Mouse (Mus musculus) MEL (cell line): ENCODE measurements at regions not wholly inside any gene's neighbourhood (a gene's known extent, or its start where the extent isn't known, plus 50 kb on each side); places are given as distances from the start of the nearest gene placed in this dataset.

Source experiments
- CTCF ChIP-seq, 3 experiments: IDR thresholded peaks in 2 of 3; conservative IDR thresholded peaks in 1 of 3; 2 replicates each; pipeline ENCODE4 v1.5.1; 2011 to 2012; ENCODE audit warnings: low read length in 3 of 3, low read depth in 2 of 3, mild to moderate bottlenecking in 2 of 3, improper control_type of control experiment in 1 of 3, inconsistent platforms in 1 of 3, mixed read lengths in 1 of 3, moderate library complexity in 1 of 3; ENCODE audit not compliant: control insufficient read depth in 1 of 3, insufficient read depth in 1 of 3, poor library complexity in 1 of 3, severe bottlenecking in 1 of 3
- EP300 ChIP-seq, 2 experiments: IDR thresholded peaks; 2 replicates each; pipeline ENCODE4 v1.6.1; 2011; ENCODE audit warnings: improper control_type of control experiment in 2 of 2, low read length in 2 of 2, low read depth in 1 of 2, mild to moderate bottlenecking in 1 of 2
- GATA1 ChIP-seq: IDR thresholded peaks from 2 replicates; pipeline ENCODE4 v1.6.1; 2011; ENCODE audit warnings: low read depth, low read length, improper control_type of control experiment
- MAFK ChIP-seq: IDR thresholded peaks from 2 replicates; pipeline ENCODE4 v1.6.1; 2011; ENCODE audit warnings: low read depth, mild to moderate bottlenecking, low read length, improper control_type of control experiment, borderline replicate concordance
- MAZ ChIP-seq: IDR thresholded peaks from 2 replicates; pipeline ENCODE4 v1.6.1; 2012; ENCODE audit warnings: low read depth, mild to moderate bottlenecking, inconsistent platforms, low read length, improper control_type of control experiment
- MXI1 ChIP-seq: IDR thresholded peaks from 2 replicates; pipeline ENCODE4 v1.6.1; 2011; ENCODE audit warnings: mild to moderate bottlenecking, low read depth, low read length, improper control_type of control experiment
- MYB ChIP-seq: IDR thresholded peaks from 2 replicates; pipeline ENCODE4 v1.6.1; 2011; ENCODE audit warnings: mild to moderate bottlenecking, low read depth, low read length, improper control_type of control experiment
- NELFE ChIP-seq: IDR thresholded peaks from 2 replicates; pipeline ENCODE4 v1.6.1; 2011; ENCODE audit warnings: low read depth, low read length, improper control_type of control experiment
- POLR2A ChIP-seq, 2 experiments: IDR thresholded peaks; 2 replicates each; pipeline ENCODE4 v1.6.1; 2011 to 2012; ENCODE audit warnings: low read length in 2 of 2, mild to moderate bottlenecking in 2 of 2, control low read depth in 1 of 2, improper control_type of control experiment in 1 of 2, low read depth in 1 of 2, moderate library complexity in 1 of 2; ENCODE audit not compliant: control insufficient read depth in 1 of 2, insufficient read depth in 1 of 2, poor library complexity in 1 of 2
- POLR2AphosphoS2 ChIP-seq: IDR thresholded peaks from 2 replicates; pipeline ENCODE4 v1.6.1; 2011; ENCODE audit warnings: low read length, improper control_type of control experiment
- POLR2AphosphoS5 ChIP-seq: IDR thresholded peaks from 2 replicates; pipeline ENCODE4 v1.6.1; 2012; ENCODE audit warnings: low read depth, borderline replicate concordance, mild to moderate bottlenecking, inconsistent platforms, low read length, moderate library complexity, mixed read lengths
- TBP ChIP-seq: IDR thresholded peaks from 2 replicates; pipeline ENCODE4 v1.8.0; 2011; ENCODE audit warnings: low read depth, low read length, improper control_type of control experiment
- TCF12 ChIP-seq: IDR thresholded peaks from 2 replicates; pipeline ENCODE4 v1.6.1; 2014; ENCODE audit warnings: low read depth, mild to moderate bottlenecking, inconsistent platforms, low read length, improper control_type of control experiment, moderate library complexity

DNA sequence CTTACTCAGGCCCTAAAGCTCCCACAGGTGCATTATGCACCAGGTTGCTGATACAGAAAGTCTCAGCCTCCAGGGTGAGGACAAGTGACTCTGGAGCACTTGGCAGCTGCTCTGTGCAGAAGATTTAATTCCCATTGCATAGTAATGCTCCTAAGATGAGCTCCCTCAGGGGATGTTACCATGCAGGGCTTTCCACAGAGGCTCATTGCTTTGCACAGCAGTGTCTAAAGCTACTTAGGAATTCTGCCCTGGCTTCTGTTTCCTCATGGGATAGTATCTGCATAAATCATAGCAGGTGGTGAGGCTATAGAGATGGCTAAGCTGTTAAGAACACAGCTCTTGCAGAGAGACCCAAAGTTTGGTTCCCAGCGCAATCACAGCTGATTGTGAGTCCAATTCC lies 594.0 kb upstream of the Ddx18 start:
- no peak for TF ChIP-seq EP300 (IDR thresholded peaks at IDR 0.05; ENCODE audit: low read depth in 1 of 2, low read length in 2 of 2)
- TF ChIP-seq MAFK = no peak
- TF ChIP-seq CTCF (IDR thresholded peaks at IDR 0.05 in 2 of 3, conservative IDR thresholded peaks at IDR 0.05 in 1 of 3; ENCODE audit: control insufficient read depth in 1 of 3, insufficient read depth in 1 of 3, low read depth in 2 of 3, low read length in 3 of 3, poor library complexity in 1 of 3, severe bottlenecking in 1 of 3) = no peak
- TF ChIP-seq POLR2AphosphoS2 = no peak
- TF ChIP-seq MAZ = no peak
- no peak for TF ChIP-seq POLR2A (IDR thresholded peaks at IDR 0.05; ENCODE audit: control insufficient read depth in 1 of 2, insufficient read depth in 1 of 2, low read depth in 1 of 2, low read length in 2 of 2, poor library complexity in 1 of 2)
- no peak for TF ChIP-seq TCF12
- TF ChIP-seq NELFE = no peak
- TF ChIP-seq MYB = no peak
- no peak for TF ChIP-seq POLR2AphosphoS5
- no peak for TF ChIP-seq TBP
- TF ChIP-seq GATA1 = no peak
- TF ChIP-seq MXI1 = no peak
